Mouse (Mus musculus): ENCODE data around the gene Kcng3. TPM values are rescaled to one million over a fixed set of nuclear protein-coding genes. Genes with fewer than 3 reads are reported as not detected.

Gene Kcng3
- polyA plus RNA-seq, 1 experiment, result 0.72 TPM

GRCm38 (mm10) chr17:83613907-83614306, 17.8 kb downstream of the Kcng3 start:
- Histone ChIP-seq H3K27ac (ENCODE audit: control insufficient read depth, insufficient read depth, low read depth, low read length) (no peak overlapping the region), H3K4me3 (ENCODE audit: control insufficient read depth, low read depth, low read length) (no peak overlapping the region), H3K4me1 (ENCODE audit: control insufficient read depth, insufficient read depth, low read length) (no peaks in the 10 kb centered on the region), H3K27me3 (ENCODE audit: control insufficient read depth, insufficient read depth, low read length) (no peaks in the 10 kb centered on the region), H3K36me3 (ENCODE audit: control insufficient read depth, insufficient read depth, low read length) (no peaks in the 10 kb centered on the region)
- no peak for TF ChIP-seq POLR2A (IDR thresholded peaks at IDR 0.05; ENCODE audit: control insufficient read depth, low read depth, low read length)
- TF ChIP-seq CTCF (IDR thresholded peaks at IDR 0.05; ENCODE audit: control insufficient read depth, insufficient read depth, insufficient replicate concordance, low read depth, low read length), result no peak

GRCm38 (mm10) chr17:83609532-83609931, 22.2 kb downstream of the Kcng3 start:
- no peak overlapping the region for H3K27ac ChIP-seq (ENCODE audit: control insufficient read depth, insufficient read depth, low read depth, low read length)
- no peaks in the 10 kb centered on the region for H3K36me3 ChIP-seq (ENCODE audit: control insufficient read depth, insufficient read depth, low read length)
- H3K4me3 ChIP-seq (ENCODE audit: control insufficient read depth, low read depth, low read length), result no peak overlapping the region
- no peaks in the 10 kb centered on the region for H3K4me1 ChIP-seq (ENCODE audit: control insufficient read depth, insufficient read depth, low read length)
- no peak for TF ChIP-seq CTCF (IDR thresholded peaks at IDR 0.05; ENCODE audit: control insufficient read depth, insufficient read depth, insufficient replicate concordance, low read depth, low read length)
- no peak for TF ChIP-seq POLR2A (IDR thresholded peaks at IDR 0.05; ENCODE audit: control insufficient read depth, low read depth, low read length)
- no peaks in the 10 kb centered on the region for H3K27me3 ChIP-seq (ENCODE audit: control insufficient read depth, insufficient read depth, low read length)

GRCm38 (mm10) chr17:83600976-83601375, 30.7 kb downstream of the Kcng3 start:
- Histone ChIP-seq H3K27ac (ENCODE audit: control insufficient read depth, insufficient read depth, low read depth, low read length) (no peak overlapping the region), H3K4me3 (ENCODE audit: control insufficient read depth, low read depth, low read length) (no peak overlapping the region), H3K36me3 (ENCODE audit: control insufficient read depth, insufficient read depth, low read length) (no peaks in the 10 kb centered on the region), H3K27me3 (ENCODE audit: control insufficient read depth, insufficient read depth, low read length) (no peaks in the 10 kb centered on the region), H3K4me1 (ENCODE audit: control insufficient read depth, insufficient read depth, low read length) (no peaks in the 10 kb centered on the region)
- no peak for TF ChIP-seq POLR2A (IDR thresholded peaks at IDR 0.05; ENCODE audit: control insufficient read depth, low read depth, low read length)
- TF ChIP-seq CTCF (IDR thresholded peaks at IDR 0.05; ENCODE audit: control insufficient read depth, insufficient read depth, insufficient replicate concordance, low read depth, low read length), result no peak

GRCm38 (mm10) chr17:83595966-83596365, 35.7 kb downstream of the Kcng3 start:
- Histone ChIP-seq H3K4me1 (ENCODE audit: control insufficient read depth, insufficient read depth, low read length) (no peaks in the 10 kb centered on the region), H3K36me3 (ENCODE audit: control insufficient read depth, insufficient read depth, low read length) (no peaks in the 10 kb centered on the region), H3K27me3 (ENCODE audit: control insufficient read depth, insufficient read depth, low read length) (no peaks in the 10 kb centered on the region), H3K27ac (ENCODE audit: control insufficient read depth, insufficient read depth, low read depth, low read length) (no peak overlapping the region), H3K4me3 (ENCODE audit: control insufficient read depth, low read depth, low read length) (no peak overlapping the region)
- TF ChIP-seq CTCF (IDR thresholded peaks at IDR 0.05; ENCODE audit: control insufficient read depth, insufficient read depth, insufficient replicate concordance, low read depth, low read length), result no peak
- TF ChIP-seq POLR2A (IDR thresholded peaks at IDR 0.05; ENCODE audit: control insufficient read depth, low read depth, low read length), result no peak

GRCm38 (mm10) chr17:83594526-83594925, 37.2 kb downstream of the Kcng3 start:
- H3K4me1 ChIP-seq (ENCODE audit: control insufficient read depth, insufficient read depth, low read length), result no peaks in the 10 kb centered on the region
- TF ChIP-seq POLR2A (IDR thresholded peaks at IDR 0.05; ENCODE audit: control insufficient read depth, low read depth, low read length), result no peak
- no peak for TF ChIP-seq CTCF (IDR thresholded peaks at IDR 0.05; ENCODE audit: control insufficient read depth, insufficient read depth, insufficient replicate concordance, low read depth, low read length)
- no peaks in the 10 kb centered on the region for H3K36me3 ChIP-seq (ENCODE audit: control insufficient read depth, insufficient read depth, low read length)
- H3K27me3 ChIP-seq (ENCODE audit: control insufficient read depth, insufficient read depth, low read length), result no peaks in the 10 kb centered on the region
- H3K4me3 ChIP-seq (ENCODE audit: control insufficient read depth, low read depth, low read length), result no peak overlapping the region
- H3K27ac ChIP-seq (ENCODE audit: control insufficient read depth, insufficient read depth, low read depth, low read length), result no peak overlapping the region

- Histone ChIP-seq H3K4me1 (ENCODE audit: control insufficient read depth, insufficient read depth, low read length) (no peaks in the 10 kb centered on the region), H3K36me3 (ENCODE audit: control insufficient read depth, insufficient read depth, low read length) (no peaks in the 10 kb centered on the region), H3K27ac (ENCODE audit: control insufficient read depth, insufficient read depth, low read depth, low read length) (no peak overlapping the region), H3K4me3 (ENCODE audit: control insufficient read depth, low read depth, low read length) (no peak overlapping the region), H3K27me3 (ENCODE audit: control insufficient read depth, insufficient read depth, low read length) (no peaks in the 10 kb centered on the region)
- TF ChIP-seq POLR2A (IDR thresholded peaks at IDR 0.05; ENCODE audit: control insufficient read depth, low read depth, low read length), result no peak
Observed at GRCm38 (mm10) chr17:83593396-83593795, 38.3 kb downstream of the Kcng3 start.

- Histone ChIP-seq H3K27me3 (ENCODE audit: control insufficient read depth, insufficient read depth, low read length) (no peaks in the 10 kb centered on the region), H3K4me1 (ENCODE audit: control insufficient read depth, insufficient read depth, low read length) (no peaks in the 10 kb centered on the region), H3K36me3 (ENCODE audit: control insufficient read depth, insufficient read depth, low read length) (no peaks in the 10 kb centered on the region), H3K27ac (ENCODE audit: control insufficient read depth, insufficient read depth, low read depth, low read length) (no peak overlapping the region), H3K4me3 (ENCODE audit: control insufficient read depth, low read depth, low read length) (no peak overlapping the region)
- TF ChIP-seq POLR2A (IDR thresholded peaks at IDR 0.05; ENCODE audit: control insufficient read depth, low read depth, low read length) (no peak), CTCF (IDR thresholded peaks at IDR 0.05; ENCODE audit: control insufficient read depth, insufficient read depth, insufficient replicate concordance, low read depth, low read length) (no peak; the same call in 1 of the 2 replicates)
Observed at GRCm38 (mm10) chr17:83588663-83589341, 42.9 kb downstream of the Kcng3 start.

Data from testis, adult 2 months (tissue).